Mouse (Mus musculus) small intestine, adult 2 months (tissue): ENCODE results near the gene Flvcr2. TPM values are rescaled to one million over a fixed set of nuclear protein-coding genes. Genes with fewer than 3 reads are reported as not detected.

Source experiments
- H3K27ac ChIP-seq: fragments of 200-500 bp; 2 replicates; pipeline ENCODE4 v1.5.1; 2012; ENCODE audit warnings: low read depth, low read length, control low read depth, inconsistent platforms; ENCODE audit not compliant: insufficient read depth
- H3K27me3 ChIP-seq: fragments of 200-500 bp; 2 replicates; pipeline ENCODE4 v1.6.1; 2012; ENCODE audit warnings: mild to moderate bottlenecking, moderate library complexity, low read length, inconsistent platforms; ENCODE audit not compliant: control insufficient read depth, insufficient read depth
- H3K36me3 ChIP-seq: fragments of 200-500 bp; 2 replicates; pipeline ENCODE4 v1.6.1; 2012; ENCODE audit warnings: mild to moderate bottlenecking, low read length, control low read depth, inconsistent platforms; ENCODE audit not compliant: control insufficient read depth, insufficient read depth
- H3K4me1 ChIP-seq: fragments of 200-500 bp; 2 replicates; pipeline ENCODE4 v1.6.1; 2012; ENCODE audit warnings: low read length, inconsistent platforms, mixed read lengths; ENCODE audit not compliant: control insufficient read depth, insufficient read depth, insufficient read length
- H3K4me3 ChIP-seq: fragments of 200-500 bp; 2 replicates; pipeline ENCODE4 v1.5.1; 2012; ENCODE audit warnings: low read depth, mild to moderate bottlenecking, control low read depth, inconsistent platforms, low read length, moderate library complexity
- CTCF ChIP-seq: fragments of 200-500 bp; IDR thresholded peaks from 2 replicates; pipeline ENCODE4 v1.5.1; 2012; ENCODE audit warnings: low read depth, mild to moderate bottlenecking, control low read depth, inconsistent platforms, low read length, moderate library complexity, mixed read lengths; ENCODE audit not compliant: insufficient replicate concordance, insufficient read length; ENCODE audit errors: extremely low read depth
- POLR2A ChIP-seq: fragments of 200-500 bp; IDR thresholded peaks from 2 replicates; pipeline ENCODE4 v1.6.1; 2012; ENCODE audit warnings: low read depth, mild to moderate bottlenecking, control low read depth, inconsistent platforms, low read length, moderate library complexity
- WGBS: fragments of 180-500 bp; shearing (Covaris S2); methylation state at CpG from one replicate; pipeline ENCODE4 v1.1.7; 2018; 5-methylcytosine and 5-hydroxymethylcytosine counted together
- polyA plus RNA-seq: library from polyadenylated mRNA; depleted of rRNA; stranded (reverse); fragments of >200 nt; gene quantifications from 2 replicates; pipeline ENCODE4 v1.2.3, GENCODE M21; 2012

Gene Flvcr2
- polyA plus RNA-seq, 1 experiment, result 3.4 TPM

DNA sequence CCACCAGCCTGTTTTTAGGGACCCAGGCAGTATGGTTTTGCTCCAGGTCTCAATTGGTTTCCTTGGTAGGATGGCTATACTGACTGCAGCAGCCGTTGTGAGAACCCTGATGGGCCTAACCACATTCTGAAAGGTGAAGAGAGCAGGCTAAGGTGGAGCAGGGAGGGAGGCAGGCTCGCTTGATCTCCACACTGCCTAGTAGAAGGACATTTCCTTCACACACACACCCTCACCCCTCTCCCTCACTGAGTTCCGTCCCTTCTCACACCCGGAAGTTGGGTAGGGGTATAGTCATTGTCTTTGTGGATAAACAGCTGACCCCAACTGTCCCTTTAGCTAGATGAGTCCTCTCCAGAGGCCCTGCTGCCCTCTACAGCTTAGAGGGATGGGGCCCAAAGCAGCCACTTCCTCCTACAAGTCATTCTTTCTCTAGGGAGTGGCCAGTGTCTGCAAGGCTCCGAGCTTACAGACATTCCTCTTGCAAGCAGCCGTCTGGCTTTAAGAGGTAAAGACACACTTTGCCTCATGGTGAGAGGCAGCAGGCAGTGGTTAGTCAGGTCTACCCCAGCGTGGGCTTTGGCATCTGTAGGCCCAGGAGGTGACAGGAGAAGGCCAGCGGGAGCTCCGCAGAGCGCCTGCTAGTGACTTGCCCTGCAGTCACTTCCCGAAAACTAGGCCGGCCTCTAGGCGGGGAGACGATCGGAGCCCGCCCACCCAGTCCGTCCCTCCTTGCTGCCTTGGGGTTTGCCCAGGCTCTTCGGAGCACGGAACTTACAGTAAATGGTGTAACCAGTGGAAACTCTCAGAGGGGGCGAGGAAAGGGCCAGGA is 41.1 kb upstream of the Flvcr2 start:
- peak; percentile 94 for TF ChIP-seq POLR2A
- peak; percentile 27; the same call in 1 of the 2 replicates for TF ChIP-seq CTCF
- Histone ChIP-seq H3K36me3 (no peaks in the 10 kb centered on the region), H3K4me1 (peaks cover 12% of the 10 kb centered on the region; the same call in 1 of the 2 replicates), H3K27me3 (no peaks in the 10 kb centered on the region), H3K4me3 (peak overlapping the region; percentile 62), H3K27ac (peak overlapping the region; percentile 80)
- WGBS, result 5% methylated on average over 20 of the region's 20 CpGs

- peak overlapping the region; percentile 8; the same call in 1 of the 2 replicates for H3K27ac ChIP-seq
- 11% methylated on average over 17 of the region's 17 CpGs for WGBS
- TF ChIP-seq CTCF (no peak), POLR2A (no peak)
Measured at GRCm38 (mm10) chr12:85705831-85706530, 40.4 kb upstream of the Flvcr2 start.

GRCm38 (mm10) chr12:85706906-85707305 is 39.4 kb upstream of the Flvcr2 start:
- peaks cover 12% of the 10 kb centered on the region; the same call in 1 of the 2 replicates for H3K4me1 ChIP-seq
- H3K36me3 ChIP-seq, result no peaks in the 10 kb centered on the region
- H3K27me3 ChIP-seq, result no peaks in the 10 kb centered on the region
- WGBS, result 57% methylated on average over 4 of the region's 4 CpGs
- no peak overlapping the region for H3K4me3 ChIP-seq
- no peak for TF ChIP-seq CTCF
- no peak for TF ChIP-seq POLR2A
- no peak overlapping the region for H3K27ac ChIP-seq

More at GRCm38 (mm10) chr12:85705831-85706530, 40.4 kb upstream of the Flvcr2 start:
- Histone ChIP-seq H3K36me3 (no peaks in the 10 kb centered on the region), H3K4me3 (peak overlapping the region; percentile 62), H3K27me3 (no peaks in the 10 kb centered on the region), H3K4me1 (peaks cover 12% of the 10 kb centered on the region; the same call in 1 of the 2 replicates)

DNA sequence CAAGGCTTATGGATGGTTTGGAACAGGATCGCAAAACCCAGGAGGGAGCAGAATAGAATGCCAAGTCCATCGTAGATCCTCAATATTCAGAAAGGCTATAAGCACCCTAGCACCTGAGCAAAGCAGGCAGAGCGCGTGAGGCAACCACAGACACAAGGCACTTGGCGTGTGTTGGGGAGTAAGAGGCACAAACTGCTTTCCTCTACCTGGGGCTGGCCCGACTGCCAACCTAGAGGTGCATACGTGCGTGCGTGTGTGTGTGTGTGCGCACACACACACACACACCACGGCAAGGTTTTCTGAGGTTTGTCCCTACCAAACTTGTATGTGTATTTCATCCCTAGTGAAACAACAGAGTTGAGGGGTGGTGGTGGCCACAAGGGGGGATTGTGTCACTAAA is 38.9 kb upstream of the Flvcr2 start:
- Histone ChIP-seq H3K27me3 (no peaks in the 10 kb centered on the region), H3K27ac (no peak overlapping the region), H3K4me1 (peaks cover 12% of the 10 kb centered on the region; the same call in 1 of the 2 replicates), H3K4me3 (no peak overlapping the region), H3K36me3 (no peaks in the 10 kb centered on the region)
- 85% methylated on average over 11 of the region's 11 CpGs for WGBS
- no peak for TF ChIP-seq POLR2A
- no peak for TF ChIP-seq CTCF

DNA sequence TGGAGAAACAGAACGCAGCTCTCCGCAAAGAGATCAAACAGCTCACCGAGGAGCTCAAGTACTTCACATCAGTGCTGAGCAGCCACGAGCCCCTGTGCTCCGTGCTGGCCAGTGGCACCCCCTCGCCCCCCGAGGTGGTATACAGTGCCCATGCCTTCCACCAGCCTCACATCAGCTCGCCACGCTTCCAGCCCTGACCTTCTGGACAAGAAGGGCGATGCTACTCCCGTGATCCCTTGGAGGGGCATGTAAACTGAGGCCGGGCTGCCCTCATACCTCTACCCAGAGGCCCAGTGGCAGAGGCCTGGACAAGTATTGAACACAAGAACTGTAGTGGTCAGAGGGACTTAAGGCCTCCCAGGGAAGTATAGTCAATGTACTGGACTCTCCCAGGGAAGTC is 37.8 kb upstream of the Flvcr2 start:
- H3K27ac ChIP-seq, result no peak overlapping the region
- H3K27me3 ChIP-seq, result no peaks in the 10 kb centered on the region
- no peak overlapping the region for H3K4me3 ChIP-seq
- TF ChIP-seq POLR2A, result no peak
- TF ChIP-seq CTCF, result no peak
- H3K4me1 ChIP-seq, result peaks cover 12% of the 10 kb centered on the region; the same call in 1 of the 2 replicates
- 86% methylated on average over 12 of the region's 12 CpGs for WGBS
- H3K36me3 ChIP-seq, result no peaks in the 10 kb centered on the region

DNA sequence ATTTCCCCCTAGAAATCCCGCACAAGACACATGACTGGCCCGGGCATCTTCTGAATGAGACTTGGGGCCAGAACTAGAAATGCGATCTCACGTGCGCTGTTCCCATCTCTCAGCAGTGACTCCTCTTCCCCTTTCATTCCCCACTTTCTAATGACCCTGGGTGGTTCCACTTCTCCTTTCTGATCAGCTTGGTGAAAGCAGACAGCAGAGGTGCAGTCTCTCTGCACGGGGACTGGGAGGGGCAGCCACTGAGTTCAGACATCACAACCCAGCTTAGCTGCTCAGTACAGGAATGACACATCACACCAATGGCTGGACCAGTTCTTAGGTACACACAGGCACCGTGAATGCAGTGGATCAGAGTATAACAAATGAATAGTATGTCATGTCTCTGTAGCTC is 35.6 kb upstream of the Flvcr2 start:
- no peak overlapping the region for H3K4me3 ChIP-seq
- H3K27ac ChIP-seq, result no peak overlapping the region
- H3K27me3 ChIP-seq, result no peaks in the 10 kb centered on the region
- H3K4me1 ChIP-seq, result peaks cover 2% of the 10 kb centered on the region; the same call in 1 of the 2 replicates
- no peak for TF ChIP-seq CTCF
- no peak for TF ChIP-seq POLR2A
- H3K36me3 ChIP-seq, result no peaks in the 10 kb centered on the region
- 54% methylated on average over 7 of the region's 7 CpGs for WGBS

- 75% methylated on average over 2 of the region's 2 CpGs for WGBS
- Histone ChIP-seq H3K27me3 (no peaks in the 10 kb centered on the region), H3K4me1 (no peaks in the 10 kb centered on the region), H3K36me3 (no peaks in the 10 kb centered on the region), H3K4me3 (no peak overlapping the region), H3K27ac (no peak overlapping the region)
- TF ChIP-seq CTCF (no peak), POLR2A (no peak)
Measured at GRCm38 (mm10) chr12:85712587-85712986, 33.8 kb upstream of the Flvcr2 start.

DNA sequence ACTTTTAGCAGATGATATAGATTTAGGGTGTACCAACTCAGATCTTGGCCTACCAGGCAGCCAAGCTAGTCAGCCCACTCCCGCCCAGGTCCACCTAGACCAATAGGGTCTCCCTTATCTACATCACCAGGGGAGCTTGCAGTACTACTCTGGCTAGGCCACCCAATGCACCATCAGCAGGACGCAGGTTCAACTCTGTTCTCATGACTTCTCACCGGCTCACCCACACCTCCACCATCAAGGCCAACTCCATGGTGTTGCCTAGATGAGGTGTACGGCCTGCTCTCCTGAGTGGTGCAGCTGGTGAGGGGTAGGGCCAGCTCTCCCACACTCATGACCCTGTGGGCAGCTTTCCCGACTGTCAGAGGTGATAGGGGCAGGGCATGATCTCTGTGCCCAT is 32.2 kb upstream of the Flvcr2 start:
- Histone ChIP-seq H3K27ac (no peak overlapping the region), H3K36me3 (no peaks in the 10 kb centered on the region), H3K4me1 (no peaks in the 10 kb centered on the region), H3K4me3 (no peak overlapping the region), H3K27me3 (no peaks in the 10 kb centered on the region)
- 92% methylated on average over 5 of the region's 5 CpGs for WGBS
- TF ChIP-seq POLR2A (no peak), CTCF (no peak)
